Mouse (Mus musculus) small intestine, adult 2 months (tissue): Measurements from ENCODE around the gene Ppp2r1b. TPM values are rescaled to one million over a fixed set of nuclear protein-coding genes. Genes with fewer than 3 reads are reported as not detected.

ENCODE experiments used
- H3K27ac ChIP-seq: fragments of 200-500 bp; 2 replicates; pipeline ENCODE4 v1.5.1; 2012; ENCODE audit warnings: low read depth, low read length, control low read depth, inconsistent platforms; ENCODE audit not compliant: insufficient read depth
- H3K27me3 ChIP-seq: fragments of 200-500 bp; 2 replicates; pipeline ENCODE4 v1.6.1; 2012; ENCODE audit warnings: mild to moderate bottlenecking, moderate library complexity, low read length, inconsistent platforms; ENCODE audit not compliant: control insufficient read depth, insufficient read depth
- H3K36me3 ChIP-seq: fragments of 200-500 bp; 2 replicates; pipeline ENCODE4 v1.6.1; 2012; ENCODE audit warnings: mild to moderate bottlenecking, low read length, control low read depth, inconsistent platforms; ENCODE audit not compliant: control insufficient read depth, insufficient read depth
- H3K4me1 ChIP-seq: fragments of 200-500 bp; 2 replicates; pipeline ENCODE4 v1.6.1; 2012; ENCODE audit warnings: low read length, inconsistent platforms, mixed read lengths; ENCODE audit not compliant: control insufficient read depth, insufficient read depth, insufficient read length
- H3K4me3 ChIP-seq: fragments of 200-500 bp; 2 replicates; pipeline ENCODE4 v1.5.1; 2012; ENCODE audit warnings: low read depth, mild to moderate bottlenecking, control low read depth, inconsistent platforms, low read length, moderate library complexity
- CTCF ChIP-seq: fragments of 200-500 bp; IDR thresholded peaks from 2 replicates; pipeline ENCODE4 v1.5.1; 2012; ENCODE audit warnings: low read depth, mild to moderate bottlenecking, control low read depth, inconsistent platforms, low read length, moderate library complexity, mixed read lengths; ENCODE audit not compliant: insufficient replicate concordance, insufficient read length; ENCODE audit errors: extremely low read depth
- POLR2A ChIP-seq: fragments of 200-500 bp; IDR thresholded peaks from 2 replicates; pipeline ENCODE4 v1.6.1; 2012; ENCODE audit warnings: low read depth, mild to moderate bottlenecking, control low read depth, inconsistent platforms, low read length, moderate library complexity
- WGBS: fragments of 180-500 bp; shearing (Covaris S2); methylation state at CpG from one replicate; pipeline ENCODE4 v1.1.7; 2018; 5-methylcytosine and 5-hydroxymethylcytosine counted together
- polyA plus RNA-seq: library from polyadenylated mRNA; depleted of rRNA; stranded (reverse); fragments of >200 nt; gene quantifications from 2 replicates; pipeline ENCODE4 v1.2.3, GENCODE M21; 2012; rRNA removed

Gene Ppp2r1b
- 1.6 and 1.9 TPM in 2 replicates for polyA plus RNA-seq

GRCm38 (mm10) chr9:50845081-50845480 is at the start of gene Ppp2r1b:
TSS of gene Ppp2r1b (plus strand) at chr9:50845301.
- H3K27ac ChIP-seq: no peak within 1 kb of the TSS
- WGBS: 76% methylated on average over 3 of the region's 3 CpGs
- TF ChIP-seq CTCF (no peak), POLR2A (no peak)

GRCm38 (mm10) chr9:50796776-50797175 is 48.3 kb upstream of the Ppp2r1b start:
- WGBS: 95% methylated on average over 8 of the region's 8 CpGs
- Histone ChIP-seq H3K36me3 (peaks cover 28% of the 10 kb centered on the region), H3K4me1 (no peaks in the 10 kb centered on the region), H3K27me3 (no peaks in the 10 kb centered on the region), H3K27ac (no peak overlapping the region), H3K4me3 (no peak overlapping the region)
- TF ChIP-seq CTCF: no peak
- TF ChIP-seq POLR2A: no peak

More at GRCm38 (mm10) chr9:50845081-50845480, at the start of gene Ppp2r1b:
- no peak within 1 kb of the TSS for H3K4me3 ChIP-seq
- H3K27me3 ChIP-seq: no peaks in the 10 kb centered on the region
- peaks cover 11% of the 10 kb centered on the region for H3K4me1 ChIP-seq
- H3K36me3 ChIP-seq: peaks cover 12% of the 10 kb centered on the region

GRCm38 (mm10) chr9:50797641-50798040 is 47.5 kb upstream of the Ppp2r1b start:
- 94% methylated on average over 7 of the region's 7 CpGs for WGBS

GRCm38 (mm10) chr9:50798368-50798767 is 46.7 kb upstream of the Ppp2r1b start:
- peaks cover 33% of the 10 kb centered on the region for H3K36me3 ChIP-seq
- H3K27ac ChIP-seq: no peak overlapping the region
- no peak overlapping the region for H3K4me3 ChIP-seq
- no peaks in the 10 kb centered on the region for H3K4me1 ChIP-seq
- no peaks in the 10 kb centered on the region for H3K27me3 ChIP-seq
- WGBS: 79% methylated on average over 5 of the region's 5 CpGs
- no peak for TF ChIP-seq POLR2A
- TF ChIP-seq CTCF: no peak

More at GRCm38 (mm10) chr9:50797641-50798040, 47.5 kb upstream of the Ppp2r1b start:
- Histone ChIP-seq H3K4me1 (no peaks in the 10 kb centered on the region), H3K27me3 (no peaks in the 10 kb centered on the region), H3K27ac (no peak overlapping the region), H3K36me3 (peaks cover 28% of the 10 kb centered on the region), H3K4me3 (no peak overlapping the region)
- TF ChIP-seq CTCF: no peak

- no peaks in the 10 kb centered on the region for H3K27me3 ChIP-seq
- H3K4me1 ChIP-seq: no peaks in the 10 kb centered on the region
- H3K36me3 ChIP-seq: peaks cover 39% of the 10 kb centered on the region
- no peak overlapping the region for H3K27ac ChIP-seq
- H3K4me3 ChIP-seq: no peak overlapping the region
- WGBS: 59% methylated on average over 2 of the region's 2 CpGs
- TF ChIP-seq POLR2A (no peak), CTCF (peak; percentile 53; the same call in 1 of the 2 replicates)
Measured at GRCm38 (mm10) chr9:50800985-50801384, 44.1 kb upstream of the Ppp2r1b start.

GRCm38 (mm10) chr9:50803055-50803671 is 41.9 kb upstream of the Ppp2r1b start:
- Histone ChIP-seq H3K27ac (no peak overlapping the region), H3K4me3 (no peak overlapping the region), H3K36me3 (peaks cover 46% of the 10 kb centered on the region), H3K27me3 (no peaks in the 10 kb centered on the region), H3K4me1 (no peaks in the 10 kb centered on the region)
- TF ChIP-seq CTCF (no peak), POLR2A (no peak)
- 86% methylated on average over 7 of the region's 7 CpGs for WGBS

GRCm38 (mm10) chr9:50808471-50808870 is 36.6 kb upstream of the Ppp2r1b start:
- Histone ChIP-seq H3K36me3 (peaks cover 45% of the 10 kb centered on the region), H3K4me1 (no peaks in the 10 kb centered on the region), H3K4me3 (no peak overlapping the region), H3K27ac (no peak overlapping the region), H3K27me3 (no peaks in the 10 kb centered on the region)
- 90% methylated on average over 6 of the region's 6 CpGs for WGBS
- TF ChIP-seq CTCF (no peak), POLR2A (no peak)
